Mouse (Mus musculus) heart, embryonic 11.5 days (tissue): Measurements from ENCODE around the gene Parn. TPM values are rescaled to one million over a fixed set of nuclear protein-coding genes. Genes with fewer than 3 reads are reported as not detected.

Source experiments
- ATAC-seq: fragments of 200-750 bp; cut with Nextera tagmentation; replicated peaks from 2 replicates; pipeline ENCODE4 v1.8.0; 2017; ENCODE audit warnings: moderate library complexity; ENCODE audit not compliant: insufficient number of reproducible peaks, low FRiP score, low TSS enrichment
- H3K27ac ChIP-seq: fragments of 300-500 bp; sonication (generic); 2 replicates; pipeline ENCODE4 v1.5.1; 2014; ENCODE audit warnings: mild to moderate bottlenecking, low read depth, low read length
- H3K27me3 ChIP-seq: fragments of 300-500 bp; sonication (generic); 2 replicates; pipeline ENCODE4 v1.6.1; 2014; ENCODE audit warnings: mild to moderate bottlenecking, low read length, mixed read lengths; ENCODE audit not compliant: control insufficient read depth, insufficient read depth
- H3K36me3 ChIP-seq: fragments of 300-500 bp; sonication (generic); 2 replicates; pipeline ENCODE4 v1.6.1; 2014; ENCODE audit warnings: mild to moderate bottlenecking, low read length, moderate library complexity, mixed read lengths; ENCODE audit not compliant: control insufficient read depth, insufficient read depth
- H3K4me1 ChIP-seq: fragments of 300-500 bp; sonication (generic); 2 replicates; pipeline ENCODE4 v1.6.1; 2014; ENCODE audit warnings: low read length; ENCODE audit not compliant: control insufficient read depth, insufficient read depth
- H3K4me2 ChIP-seq: fragments of 300-500 bp; sonication (generic); 2 replicates; pipeline ENCODE4 v1.6.1; 2014; ENCODE audit warnings: mild to moderate bottlenecking, moderate library complexity
- H3K4me3 ChIP-seq: fragments of 300-500 bp; sonication (generic); 2 replicates; pipeline ENCODE4 v1.5.1; 2014; ENCODE audit warnings: low read depth, low read length
- H3K9ac ChIP-seq: fragments of 300-500 bp; sonication (generic); 2 replicates; pipeline ENCODE4 v1.6.1; 2014; ENCODE audit warnings: mild to moderate bottlenecking, low read depth, low read length, moderate library complexity
- H3K9me3 ChIP-seq: fragments of 300-500 bp; sonication (generic); replicated peaks from 2 replicates; pipeline ENCODE4 v1.6.1; 2016; ENCODE audit warnings: low read length; ENCODE audit not compliant: control insufficient read depth
- WGBS: fragments of 180-500 bp; shearing (Covaris S2); extraction: QIAGEN DNeasy Blood & Tissue Kit; methylation state at CpG from one replicate; pipeline ENCODE4 v1.1.7; 2014; ENCODE audit not compliant: insufficient replicate concordance; 5-methylcytosine and 5-hydroxymethylcytosine counted together
- polyA plus RNA-seq: library from polyadenylated mRNA; unstranded; fragments of >200 nt; fragmentation: Nextera tagmentation; extraction: Ambion mirVana; gene quantifications from 2 replicates; pipeline ENCODE4 v1.2.1, GENCODE M21; 2014

Gene Parn
- polyA plus RNA-seq, 1 experiment from 2014 or later: 24.4 TPM

- Histone ChIP-seq H3K9ac (no peak overlapping the region), H3K36me3 (no peaks in the 10 kb centered on the region; the same call in none of the 2 replicates), H3K9me3 (no peaks in the 10 kb centered on the region), H3K4me2 (no peak overlapping the region), H3K4me3 (no peak overlapping the region), H3K27ac (no peak overlapping the region), H3K4me1 (peaks cover 2% of the 10 kb centered on the region; the same call in 1 of the 2 replicates), H3K27me3 (no peaks in the 10 kb centered on the region)
- no peak for ATAC-seq
- 85% methylated on average over 5 of the region's 5 CpGs for WGBS
Measured at GRCm38 (mm10) chr16:13612571-13612970, 55.4 kb downstream of the Parn start.

DNA sequence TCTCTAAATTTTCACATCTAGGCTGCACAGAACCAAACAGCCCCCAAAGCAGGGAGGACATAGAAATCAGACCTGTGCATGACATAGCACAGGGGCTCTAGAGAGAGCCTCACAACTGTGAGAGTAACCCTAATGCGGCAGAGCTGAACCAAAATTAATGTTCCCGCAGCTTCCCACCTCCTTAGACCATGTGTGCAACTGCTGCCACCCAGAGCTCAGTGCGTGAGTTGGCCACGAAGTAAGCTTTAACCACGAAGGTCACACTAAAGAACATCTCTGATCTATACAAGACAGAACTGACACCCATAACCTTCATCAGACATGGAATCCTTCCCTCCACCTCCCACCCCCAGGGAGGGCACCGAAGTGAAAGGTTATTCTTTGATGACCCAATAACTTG lies 55.9 kb downstream of the Parn start:
- Histone ChIP-seq H3K9ac (no peak overlapping the region), H3K36me3 (no peaks in the 10 kb centered on the region; the same call in none of the 2 replicates), H3K27ac (no peak overlapping the region), H3K4me1 (peaks cover 2% of the 10 kb centered on the region; the same call in 1 of the 2 replicates), H3K4me3 (no peak overlapping the region), H3K9me3 (no peaks in the 10 kb centered on the region), H3K4me2 (no peak overlapping the region), H3K27me3 (no peaks in the 10 kb centered on the region)
- no peak for ATAC-seq
- 82% methylated on average over 6 of the region's 6 CpGs for WGBS

- no peak for ATAC-seq
- peak overlapping the region; percentile 57; the same call in 1 of the 2 replicates for H3K27ac ChIP-seq
- no peak overlapping the region for H3K9ac ChIP-seq
- H3K36me3 ChIP-seq: no peaks in the 10 kb centered on the region; the same call in 1 of the 2 replicates
- H3K4me2 ChIP-seq: no peak overlapping the region
- H3K4me3 ChIP-seq: no peak overlapping the region
- peaks cover 2% of the 10 kb centered on the region; the same call in 1 of the 2 replicates for H3K4me1 ChIP-seq
- no peaks in the 10 kb centered on the region for H3K9me3 ChIP-seq
- no peaks in the 10 kb centered on the region for H3K27me3 ChIP-seq
Measured at GRCm38 (mm10) chr16:13611399-13611798, 56.6 kb downstream of the Parn start.

DNA sequence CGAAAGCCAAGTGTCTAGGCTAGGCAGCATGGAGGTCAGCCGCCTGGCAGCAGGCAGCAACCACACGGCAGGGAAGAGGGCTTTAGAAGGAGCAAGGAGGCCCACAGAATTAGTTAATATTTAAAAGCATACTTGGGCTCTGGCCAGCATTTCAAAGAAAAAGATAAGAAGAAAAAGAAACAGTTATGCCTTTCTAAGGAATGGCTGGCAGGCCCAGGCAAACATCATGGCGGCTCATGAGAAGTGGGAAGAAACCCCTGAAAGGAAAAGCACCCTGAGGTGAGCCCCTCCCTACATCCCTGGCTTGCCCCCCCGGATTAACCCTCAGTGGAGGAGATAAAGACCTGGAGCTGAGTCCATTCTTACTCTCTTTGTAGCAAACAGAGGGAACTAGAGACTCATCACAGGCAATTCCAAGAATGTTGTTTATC lies 57.0 kb downstream of the Parn start:
- no peaks in the 10 kb centered on the region for H3K27me3 ChIP-seq
- no peak overlapping the region for H3K9ac ChIP-seq
- no peak overlapping the region for H3K4me2 ChIP-seq
- peaks cover 2% of the 10 kb centered on the region; the same call in 1 of the 2 replicates for H3K4me1 ChIP-seq
- no peak for ATAC-seq
- H3K27ac ChIP-seq: peak overlapping the region; percentile 57; the same call in 1 of the 2 replicates
- H3K36me3 ChIP-seq: no peaks in the 10 kb centered on the region; the same call in 1 of the 2 replicates
- H3K9me3 ChIP-seq: no peaks in the 10 kb centered on the region
- WGBS: 64% methylated on average over 5 of the region's 5 CpGs
- H3K4me3 ChIP-seq: no peak overlapping the region

GRCm38 (mm10) chr16:13608705-13609085 lies 59.3 kb downstream of the Parn start:
- ATAC-seq: no peak
- no peak overlapping the region for H3K9ac ChIP-seq
- 80% methylated on average over 1 of the region's 1 CpGs for WGBS

DNA sequence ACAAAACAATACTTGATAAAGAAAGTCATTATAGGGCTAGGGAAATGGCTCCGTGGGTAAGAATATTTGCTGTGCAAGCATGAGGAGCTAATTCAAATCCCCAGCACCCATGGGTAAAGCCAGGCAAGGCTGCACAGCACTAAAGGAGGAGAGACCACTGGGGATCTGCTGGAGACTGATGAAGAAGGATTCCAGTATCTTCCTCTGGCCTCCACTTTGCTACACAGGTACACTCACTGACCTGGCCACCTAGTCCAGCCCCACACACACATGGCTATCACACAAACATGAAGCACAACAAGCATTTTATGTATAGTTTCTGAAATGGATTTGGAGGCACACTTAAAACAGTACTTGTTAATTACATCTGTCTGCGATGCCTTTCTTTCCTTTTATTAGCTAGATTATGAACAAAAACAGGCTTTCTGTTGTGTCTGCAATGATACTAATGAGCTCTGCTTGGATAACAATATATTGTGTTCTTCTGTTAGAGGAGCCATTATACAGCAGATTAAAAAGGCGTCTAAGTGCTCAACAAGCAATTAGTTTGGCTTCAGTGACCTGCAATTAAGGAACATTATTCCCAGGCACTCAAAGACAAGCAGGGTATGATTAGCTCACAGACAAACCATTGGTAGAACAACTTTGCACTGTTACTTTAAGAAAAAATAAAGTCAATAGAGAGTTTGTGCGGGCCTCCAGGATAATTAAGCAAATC lies 59.8 kb downstream of the Parn start:
- H3K9me3 ChIP-seq: no peaks in the 10 kb centered on the region
- H3K4me2 ChIP-seq: no peak overlapping the region
- no peak overlapping the region for H3K27ac ChIP-seq
- no peak for ATAC-seq
- no peak overlapping the region for H3K9ac ChIP-seq
- no peak overlapping the region for H3K4me3 ChIP-seq
- no peaks in the 10 kb centered on the region; the same call in 1 of the 2 replicates for H3K36me3 ChIP-seq
- H3K4me1 ChIP-seq: peaks cover 2% of the 10 kb centered on the region; the same call in 1 of the 2 replicates
- no peaks in the 10 kb centered on the region for H3K27me3 ChIP-seq
- WGBS: 84% methylated on average over 4 of the region's 4 CpGs

More at GRCm38 (mm10) chr16:13608705-13609085, 59.3 kb downstream of the Parn start:
- Histone ChIP-seq H3K4me1 (peaks cover 2% of the 10 kb centered on the region; the same call in 1 of the 2 replicates), H3K4me2 (no peak overlapping the region), H3K9me3 (no peaks in the 10 kb centered on the region), H3K36me3 (no peaks in the 10 kb centered on the region), H3K27ac (no peak overlapping the region), H3K4me3 (no peak overlapping the region), H3K27me3 (no peaks in the 10 kb centered on the region)

GRCm38 (mm10) chr16:13602779-13603178 lies 65.2 kb downstream of the Parn start:
- Histone ChIP-seq H3K9me3 (no peaks in the 10 kb centered on the region), H3K4me2 (no peak overlapping the region), H3K4me1 (no peaks in the 10 kb centered on the region), H3K36me3 (peaks cover 5% of the 10 kb centered on the region; the same call in 1 of the 2 replicates), H3K9ac (no peak overlapping the region), H3K27me3 (no peaks in the 10 kb centered on the region), H3K4me3 (no peak overlapping the region), H3K27ac (no peak overlapping the region)
- 76% methylated on average over 1 of the region's 1 CpGs for WGBS
- ATAC-seq: no peak

DNA sequence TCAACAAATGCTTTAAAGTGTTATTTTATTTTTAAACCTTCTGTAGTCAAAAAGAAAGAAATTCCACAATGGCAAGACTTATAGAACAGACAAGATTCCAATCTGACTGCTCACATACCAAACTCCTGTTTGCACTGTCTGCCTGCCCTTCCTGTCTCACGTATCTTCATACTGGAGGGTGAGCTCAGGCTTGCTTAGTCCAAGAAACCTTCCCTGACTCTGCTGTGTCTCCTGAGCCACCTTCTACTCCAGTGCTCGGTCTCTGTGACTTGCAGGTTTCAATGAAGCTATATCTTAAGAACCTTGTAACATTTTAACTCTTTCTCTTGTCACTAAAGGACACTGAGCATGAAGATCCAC lies 78.9 kb downstream of the Parn start:
- H3K27me3 ChIP-seq: no peaks in the 10 kb centered on the region
- no peaks in the 10 kb centered on the region for H3K9me3 ChIP-seq
- WGBS: 63% methylated on average over 2 of the region's 2 CpGs
- no peak for ATAC-seq
- no peak overlapping the region for H3K27ac ChIP-seq
- no peaks in the 10 kb centered on the region; the same call in 1 of the 2 replicates for H3K36me3 ChIP-seq
- H3K4me1 ChIP-seq: no peaks in the 10 kb centered on the region
- no peak overlapping the region for H3K4me2 ChIP-seq
- H3K4me3 ChIP-seq: no peak overlapping the region
- no peak overlapping the region for H3K9ac ChIP-seq
